Mouse (Mus musculus): ENCODE measurements around the gene Abtb2. TPM values are rescaled to one million over a fixed set of nuclear protein-coding genes. Genes with fewer than 3 reads are reported as not detected.

Abtb2 gene
- total and polyA plus RNA-seq, 2 experiments, result 6.5 to 15.1 TPM

GRCm38 (mm10) chr2:103566713-103567521 lies 807 bp downstream of the Abtb2 start:
- WGBS, result under 1% methylated on average over 79 of the region's 79 CpGs
- TF ChIP-seq POLR2A (IDR thresholded peaks at IDR 0.05; ENCODE audit: extremely low read depth, insufficient read depth, low read length) (no peak), CTCF (IDR thresholded peaks at IDR 0.05; ENCODE audit: low read depth, low read length) (0 out of 2 replicates have a peak, but pooled peaks have one; percentile 2)
- H3K9ac ChIP-seq (ENCODE audit: low read depth, low read length), result peak overlapping the region; percentile 75
- no peaks in the 10 kb centered on the region for H3K36me3 ChIP-seq (ENCODE audit: control insufficient read depth, insufficient read depth, low read length)
- peaks cover 27% of the 10 kb centered on the region; the same call in 1 of the 2 replicates for H3K79me2 ChIP-seq (ENCODE audit: control insufficient read depth, insufficient read depth, low read length)
- peak overlapping the region; percentile 42 for H3K27ac ChIP-seq (replicated peaks; ENCODE audit: insufficient read depth, low read depth, low read length)
- H3K4me1 ChIP-seq (ENCODE audit: control insufficient read depth, insufficient read depth, low read length), result peaks cover 23% of the 10 kb centered on the region
- peak overlapping the region; percentile 77 for H3K4me3 ChIP-seq (ENCODE audit: insufficient read depth, low read depth, low read length)
- peak; percentile 61 for DNase-seq (ENCODE audit: extremely low read depth, low read depth, low spot score)
- H3K27me3 ChIP-seq (ENCODE audit: control insufficient read depth, insufficient read depth, low read length), result no peaks in the 10 kb centered on the region

DNA sequence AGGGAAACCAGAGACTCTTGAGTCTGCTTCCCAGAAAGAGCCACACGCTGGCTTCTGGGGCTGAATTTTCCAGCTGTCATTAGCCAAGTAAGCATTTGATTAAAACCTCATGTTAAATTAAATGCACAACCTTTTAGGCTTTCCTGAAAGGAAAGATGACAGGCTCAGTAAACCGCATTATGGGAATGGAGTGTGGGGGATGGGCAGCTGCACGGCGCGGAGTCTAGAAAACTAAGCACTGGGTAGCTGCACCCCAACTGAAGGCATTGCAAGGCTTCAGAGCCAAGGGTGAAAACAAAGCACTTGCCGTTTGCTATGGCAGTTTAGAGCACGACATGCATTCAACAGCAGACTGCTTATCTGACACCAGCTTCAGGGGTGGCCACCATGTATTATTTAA lies 2.1 kb downstream of the Abtb2 start:
- H3K4me3 ChIP-seq (ENCODE audit: insufficient read depth, low read depth, low read length), result peak overlapping the region; percentile 57
- peaks cover 36% of the 10 kb centered on the region; the same call in 1 of the 2 replicates for H3K79me2 ChIP-seq (ENCODE audit: control insufficient read depth, insufficient read depth, low read length)
- H3K27me3 ChIP-seq (ENCODE audit: control insufficient read depth, insufficient read depth, low read length), result no peaks in the 10 kb centered on the region
- H3K36me3 ChIP-seq (ENCODE audit: control insufficient read depth, insufficient read depth, low read length), result no peaks in the 10 kb centered on the region
- WGBS, result 19% methylated on average over 7 of the region's 7 CpGs
- H3K9ac ChIP-seq (ENCODE audit: low read depth, low read length), result peak overlapping the region; percentile 50
- peak; percentile 35 for DNase-seq (ENCODE audit: extremely low read depth, low read depth, low spot score)
- TF ChIP-seq POLR2A (IDR thresholded peaks at IDR 0.05; ENCODE audit: extremely low read depth, insufficient read depth, low read length) (no peak), CTCF (IDR thresholded peaks at IDR 0.05; ENCODE audit: low read depth, low read length) (no peak)
- H3K4me1 ChIP-seq (ENCODE audit: control insufficient read depth, insufficient read depth, low read length), result peaks cover 25% of the 10 kb centered on the region
- peak overlapping the region; percentile 34; the same call in 1 of the 2 replicates for H3K27ac ChIP-seq (replicated peaks; ENCODE audit: insufficient read depth, low read depth, low read length)

DNA sequence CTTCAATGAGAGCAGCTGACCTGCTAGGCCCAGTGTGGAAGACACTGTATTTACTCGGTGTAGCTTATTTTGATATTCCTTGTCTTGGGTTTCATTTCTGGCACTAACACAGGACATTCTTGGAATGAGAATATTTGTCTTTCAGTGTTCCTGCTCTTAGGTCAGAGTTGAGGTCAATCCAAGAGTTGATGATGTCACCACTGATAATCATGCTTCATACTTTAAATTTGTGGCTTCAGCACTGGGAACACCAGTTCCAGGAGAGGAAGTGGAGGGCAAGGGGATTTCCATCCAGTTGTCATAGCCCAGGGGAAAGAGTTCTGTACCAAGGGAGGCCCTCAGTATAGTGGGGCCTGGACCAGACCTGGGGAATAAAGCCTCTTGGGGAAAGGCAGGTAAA lies 3.6 kb downstream of the Abtb2 start:
- H3K36me3 ChIP-seq (ENCODE audit: control insufficient read depth, insufficient read depth, low read length), result no peaks in the 10 kb centered on the region
- peak; percentile 80 for DNase-seq (ENCODE audit: extremely low read depth, low read depth, low spot score)
- H3K79me2 ChIP-seq (ENCODE audit: control insufficient read depth, insufficient read depth, low read length), result peaks cover 36% of the 10 kb centered on the region; the same call in 1 of the 2 replicates
- peaks cover 25% of the 10 kb centered on the region for H3K4me1 ChIP-seq (ENCODE audit: control insufficient read depth, insufficient read depth, low read length)
- WGBS, result 7% methylated on average over 1 of the region's 1 CpGs
- no peak for TF ChIP-seq CTCF (IDR thresholded peaks at IDR 0.05; ENCODE audit: low read depth, low read length)
- no peak for TF ChIP-seq POLR2A (IDR thresholded peaks at IDR 0.05; ENCODE audit: extremely low read depth, insufficient read depth, low read length)
- H3K4me3 ChIP-seq (ENCODE audit: insufficient read depth, low read depth, low read length), result no peak overlapping the region
- H3K27ac ChIP-seq (replicated peaks; ENCODE audit: insufficient read depth, low read depth, low read length), result peak overlapping the region; percentile 80
- H3K27me3 ChIP-seq (ENCODE audit: control insufficient read depth, insufficient read depth, low read length), result no peaks in the 10 kb centered on the region
- H3K9ac ChIP-seq (ENCODE audit: low read depth, low read length), result no peak overlapping the region

DNA sequence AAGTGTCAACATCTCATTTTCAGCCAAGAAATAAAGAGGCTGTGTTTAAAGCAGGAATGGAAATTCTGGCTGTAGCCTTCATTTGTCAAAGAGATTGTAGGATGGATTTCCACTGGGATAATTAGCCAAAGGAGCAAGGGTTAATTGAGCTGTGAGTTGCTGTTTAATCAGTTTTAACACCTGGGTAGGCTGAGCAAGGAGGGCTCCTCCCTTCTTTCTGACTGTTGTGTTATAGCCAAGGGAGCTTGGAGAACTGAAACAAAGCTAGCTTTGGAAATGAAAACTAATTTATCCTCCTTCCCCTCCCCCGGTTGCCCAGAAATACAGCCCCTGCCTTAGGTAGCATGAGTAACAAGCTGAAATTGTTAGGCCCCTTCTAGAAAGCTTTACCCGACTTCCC lies 6.2 kb downstream of the Abtb2 start:
- Histone ChIP-seq H3K27me3 (ENCODE audit: control insufficient read depth, insufficient read depth, low read length) (no peaks in the 10 kb centered on the region), H3K79me2 (ENCODE audit: control insufficient read depth, insufficient read depth, low read length) (peaks cover 39% of the 10 kb centered on the region; the same call in 1 of the 2 replicates), H3K4me3 (ENCODE audit: insufficient read depth, low read depth, low read length) (no peak overlapping the region), H3K27ac (replicated peaks; ENCODE audit: insufficient read depth, low read depth, low read length) (no peak overlapping the region), H3K36me3 (ENCODE audit: control insufficient read depth, insufficient read depth, low read length) (no peaks in the 10 kb centered on the region), H3K9ac (ENCODE audit: low read depth, low read length) (no peak overlapping the region), H3K4me1 (ENCODE audit: control insufficient read depth, insufficient read depth, low read length) (peaks cover 28% of the 10 kb centered on the region)
- no peak for DNase-seq (ENCODE audit: extremely low read depth, low read depth, low spot score)
- 84% methylated on average over 2 of the region's 2 CpGs for WGBS
- no peak for TF ChIP-seq POLR2A (IDR thresholded peaks at IDR 0.05; ENCODE audit: extremely low read depth, insufficient read depth, low read length)
- TF ChIP-seq CTCF (IDR thresholded peaks at IDR 0.05; ENCODE audit: low read depth, low read length), result no peak

GRCm38 (mm10) chr2:103576371-103576770 lies 10.3 kb downstream of the Abtb2 start:
- no peak overlapping the region for H3K9ac ChIP-seq (ENCODE audit: low read depth, low read length)
- no peak overlapping the region for H3K4me3 ChIP-seq (ENCODE audit: insufficient read depth, low read depth, low read length)
- no peak overlapping the region for H3K27ac ChIP-seq (replicated peaks; ENCODE audit: insufficient read depth, low read depth, low read length)
- H3K79me2 ChIP-seq (ENCODE audit: control insufficient read depth, insufficient read depth, low read length), result peaks cover 46% of the 10 kb centered on the region
- H3K27me3 ChIP-seq (ENCODE audit: control insufficient read depth, insufficient read depth, low read length), result no peaks in the 10 kb centered on the region
- peaks cover 31% of the 10 kb centered on the region for H3K4me1 ChIP-seq (ENCODE audit: control insufficient read depth, insufficient read depth, low read length)
- 26% methylated on average over 3 of the region's 3 CpGs for WGBS
- H3K36me3 ChIP-seq (ENCODE audit: control insufficient read depth, insufficient read depth, low read length), result no peaks in the 10 kb centered on the region
- TF ChIP-seq POLR2A (IDR thresholded peaks at IDR 0.05; ENCODE audit: extremely low read depth, insufficient read depth, low read length) (no peak), CTCF (IDR thresholded peaks at IDR 0.05; ENCODE audit: low read depth, low read length) (no peak)
- DNase-seq (ENCODE audit: extremely low read depth, low read depth, low spot score), result peak; percentile 66

All from liver, adult 2 months (tissue).